Mouse (Mus musculus): Measurements from ENCODE around the gene Gabarapl1.

GRCm38 (mm10) chr6:129565257-129565656, 32.3 kb downstream of the Gabarapl1 start:
- no peak for TF ChIP-seq CTCF (IDR thresholded peaks at IDR 0.05; ENCODE audit: control insufficient read depth, insufficient read depth, insufficient read length)
- no peak for TF ChIP-seq CEBPB (IDR thresholded peaks at IDR 0.05; ENCODE audit: low read depth)
- no peak for TF ChIP-seq USF1 (IDR thresholded peaks at IDR 0.05; ENCODE audit: low read depth)
- TF ChIP-seq MAX (IDR thresholded peaks at IDR 0.05): no peak
- no peak for TF ChIP-seq MYOG (IDR thresholded peaks at IDR 0.05; ENCODE audit: control insufficient read depth, extremely low read depth, insufficient read length)
- TF ChIP-seq MYOD1 (IDR thresholded peaks at IDR 0.05; ENCODE audit: control insufficient read depth, insufficient read length, low read depth): no peak
- no peak for TF ChIP-seq FOSL1 (IDR thresholded peaks at IDR 0.05; ENCODE audit: insufficient read depth, low read length, poor library complexity, severe bottlenecking)
